Mouse (Mus musculus) spleen, postnatal 10 days (tissue): ENCODE measurements around the gene Ing1.

Experiments
- DNase-seq, 2 experiments: peaks; one replicate each; pipeline ENCODE4 v3.0.0; 2021 to 2022; ENCODE audit warnings: low spot score in 2 of 2

The Ing1 gene

GRCm38 (mm10) chr8:11554799-11555719, at the start of gene Ing1:
Gene Ing1 (plus strand): TSS chr8:11555571.
- DNase-seq = peak; percentile 92 to 96

DNA sequence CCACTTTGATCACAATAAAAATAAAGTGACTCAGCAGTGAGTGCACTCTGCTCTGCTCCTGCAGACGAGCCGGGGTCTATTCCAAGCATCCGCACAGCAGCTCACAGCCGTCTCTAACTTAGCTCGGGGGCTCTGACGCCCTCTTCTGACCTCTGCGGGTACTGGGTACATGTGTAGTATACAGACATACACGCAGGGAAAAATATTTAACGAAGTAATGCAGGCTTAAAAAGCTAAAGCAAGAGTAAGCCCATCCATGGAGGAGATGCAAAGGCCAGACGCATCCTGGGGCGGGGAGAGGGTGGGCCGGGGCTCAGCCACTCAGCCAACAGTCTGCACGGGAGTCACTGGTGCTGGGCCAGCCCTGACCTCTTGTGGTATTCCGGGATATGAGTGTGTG, 49.3 kb upstream of the Ing1 start:
- no peak for DNase-seq

DNA sequence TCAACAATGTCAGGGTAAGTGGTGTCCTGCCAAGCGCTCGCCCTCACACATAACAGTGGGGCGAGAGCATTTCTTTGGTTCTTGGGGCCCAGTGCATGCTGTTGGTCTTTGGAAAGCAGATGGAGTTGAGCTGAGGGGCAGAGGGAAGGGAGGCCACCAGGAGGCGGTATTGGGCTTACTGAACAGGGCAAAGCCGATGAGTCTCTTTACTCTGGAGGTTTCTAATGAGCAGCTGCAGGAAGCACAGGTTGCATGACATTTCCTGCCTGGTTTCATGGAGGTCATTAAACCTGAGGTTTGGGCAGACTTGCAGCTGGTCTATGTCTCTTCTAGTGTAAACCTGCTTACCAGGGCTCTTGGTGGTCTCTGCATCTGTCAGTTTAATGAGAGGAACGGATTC, 48.6 kb upstream of the Ing1 start:
- peak; percentile 39 to 82 for DNase-seq

DNA sequence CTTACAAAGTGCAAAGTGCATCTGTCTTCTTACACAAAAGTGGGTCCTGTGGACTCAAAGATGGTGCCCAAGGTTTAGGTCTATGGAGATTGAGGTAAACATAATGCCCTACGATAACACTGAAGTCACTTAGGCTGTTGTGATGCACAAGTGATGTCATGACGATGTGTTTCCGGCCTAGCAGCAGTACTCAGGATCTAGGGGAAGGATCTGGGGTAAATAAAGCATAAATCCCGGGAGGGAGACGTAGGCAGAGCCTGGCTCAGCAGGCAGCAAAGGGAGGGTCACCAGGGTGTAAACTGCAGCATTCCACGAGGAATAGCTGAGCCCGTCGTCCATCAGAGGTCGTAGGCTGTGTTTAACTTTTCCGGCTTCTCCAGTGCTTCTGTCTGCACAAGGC, 46.5 kb upstream of the Ing1 start:
- no peak for DNase-seq

DNA sequence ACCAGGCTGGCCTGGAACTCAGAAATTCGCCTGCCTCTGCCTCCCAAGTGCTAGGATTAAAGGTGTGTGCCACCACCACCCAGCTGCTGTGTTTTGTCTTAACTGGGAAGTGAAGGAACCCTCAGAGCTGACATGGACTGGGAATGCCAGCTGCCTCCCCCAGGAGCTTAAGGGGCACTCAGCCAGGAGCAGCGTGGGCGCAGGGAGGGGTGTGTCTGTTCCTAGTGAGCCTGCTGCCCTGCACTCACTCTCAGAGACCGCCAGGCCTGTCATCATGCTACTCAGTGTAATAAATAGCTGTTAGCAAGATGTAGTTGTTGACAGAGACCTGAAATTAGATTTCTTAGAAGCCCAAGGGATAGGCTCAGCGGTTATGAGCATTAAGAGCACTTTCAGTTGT, 44.4 kb upstream of the Ing1 start:
- DNase-seq = no peak

DNA sequence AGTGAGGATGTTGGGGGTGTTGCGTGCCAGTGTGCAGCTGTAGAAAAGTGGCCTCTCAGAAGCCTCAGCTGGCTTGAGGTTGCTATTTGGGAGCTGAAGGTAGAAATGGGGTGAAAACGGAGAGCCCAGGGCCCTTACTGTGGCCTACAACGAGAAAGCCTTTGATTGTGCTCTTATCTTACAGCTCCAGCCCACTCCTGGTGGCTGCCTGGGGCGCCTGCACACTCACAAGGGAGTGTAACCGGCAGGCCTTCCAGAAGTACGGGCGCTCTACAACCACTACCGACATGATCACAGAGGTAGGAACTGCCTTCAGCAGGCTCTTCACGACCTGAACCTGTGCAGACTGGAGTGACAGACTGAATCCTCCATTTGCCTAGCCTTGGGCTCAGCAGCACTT, 42.7 kb upstream of the Ing1 start:
- no peak for DNase-seq

DNA sequence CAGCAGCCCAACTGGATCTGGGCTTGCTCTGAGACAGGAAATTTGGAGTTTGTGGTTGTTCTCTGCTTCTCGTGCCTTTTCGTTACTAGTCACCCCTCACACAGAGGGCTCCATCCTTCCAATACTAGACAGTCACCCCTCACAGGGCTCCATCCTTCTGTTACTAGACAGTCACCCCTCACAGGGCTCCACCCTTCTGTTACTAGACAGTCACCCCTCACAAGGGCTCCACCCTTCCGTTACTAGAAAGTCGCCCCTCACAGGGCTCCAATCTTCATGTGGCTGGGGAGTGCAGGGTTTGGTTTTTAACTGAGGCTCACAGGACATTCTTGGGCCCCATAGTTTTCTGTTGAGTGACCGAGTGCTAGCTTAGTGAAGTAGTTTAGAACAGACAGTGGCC, 42.1 kb upstream of the Ing1 start:
- DNase-seq = no peak

DNA sequence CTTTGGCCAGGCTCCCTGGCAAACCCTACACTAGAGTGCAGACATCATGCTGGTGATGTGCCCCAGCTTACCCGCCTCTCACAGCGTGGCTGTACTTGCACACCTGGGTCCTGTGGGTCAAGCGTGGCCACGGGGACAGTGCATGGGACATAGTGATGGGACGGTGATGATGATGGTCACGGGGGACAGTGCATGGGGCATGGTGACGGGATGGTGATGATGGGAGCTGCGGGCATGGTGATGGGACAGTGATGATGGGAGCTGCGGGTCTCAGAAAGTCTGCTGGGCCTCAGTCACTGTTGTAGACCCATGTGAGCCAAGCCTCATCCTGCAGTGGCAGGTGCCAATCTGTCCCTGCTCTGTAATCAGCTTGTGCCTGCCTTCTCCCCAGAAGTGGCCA, 39.1 kb upstream of the Ing1 start:
- no peak for DNase-seq

DNA sequence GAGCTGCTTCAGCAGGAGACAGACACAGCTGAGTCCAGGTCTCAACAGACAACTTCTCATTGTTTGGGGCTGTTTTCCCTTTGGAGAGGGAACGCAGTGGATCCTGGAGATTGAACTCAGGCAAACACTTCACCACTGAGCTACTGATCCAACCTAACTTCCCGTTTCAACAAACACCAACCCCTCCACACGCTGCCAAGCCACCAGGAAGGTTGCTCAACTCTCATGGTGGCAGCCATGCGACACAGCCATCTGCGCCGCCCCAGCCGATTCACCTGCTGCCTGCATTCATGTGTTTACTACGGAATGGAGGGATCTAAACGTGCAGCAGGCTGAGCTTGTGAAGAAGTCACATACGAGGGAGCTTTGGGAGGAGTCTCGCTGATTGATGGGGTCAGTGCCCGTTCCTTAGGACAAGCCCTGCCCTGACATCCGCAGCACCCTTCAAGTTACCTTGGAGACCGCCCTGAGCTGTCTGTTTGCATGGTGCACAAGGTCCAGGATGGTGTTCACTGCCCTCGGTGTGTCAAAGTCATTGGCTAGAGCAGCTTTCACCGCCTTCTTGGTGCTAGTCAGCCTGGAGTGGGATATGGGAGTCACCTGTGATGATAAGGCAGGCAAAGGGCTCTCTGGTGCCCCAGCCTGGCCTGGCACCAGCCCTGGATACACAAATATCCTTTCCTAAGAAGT, 37.9 kb upstream of the Ing1 start:
- DNase-seq = no peak

GRCm38 (mm10) chr8:11518056-11518396, 37.3 kb upstream of the Ing1 start:
- no peak for DNase-seq

GRCm38 (mm10) chr8:11518676-11519075, 36.7 kb upstream of the Ing1 start:
- no peak for DNase-seq

DNA sequence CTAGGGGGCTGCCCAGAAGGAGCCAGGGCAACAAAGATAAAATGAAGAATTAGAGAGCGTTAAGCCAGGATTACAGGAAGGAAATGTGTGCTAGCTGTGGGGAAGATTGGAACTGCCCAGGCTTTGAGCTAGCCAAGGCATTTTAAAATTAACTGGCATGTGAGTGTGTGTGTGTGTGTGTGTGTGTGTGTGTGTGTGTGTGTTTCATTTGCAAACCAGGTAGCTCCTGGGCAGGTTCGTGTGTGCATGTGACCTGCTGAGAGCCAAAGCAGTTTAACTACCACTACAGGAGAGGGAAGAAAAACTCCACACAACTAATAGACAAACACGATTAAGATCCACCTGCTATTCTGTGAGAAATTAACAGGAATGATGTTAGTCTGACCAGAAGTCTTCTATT, 32.0 kb upstream of the Ing1 start:
- DNase-seq = no peak

- DNase-seq = no peak
Observed at GRCm38 (mm10) chr8:11530155-11530770, 25.1 kb upstream of the Ing1 start.

DNA sequence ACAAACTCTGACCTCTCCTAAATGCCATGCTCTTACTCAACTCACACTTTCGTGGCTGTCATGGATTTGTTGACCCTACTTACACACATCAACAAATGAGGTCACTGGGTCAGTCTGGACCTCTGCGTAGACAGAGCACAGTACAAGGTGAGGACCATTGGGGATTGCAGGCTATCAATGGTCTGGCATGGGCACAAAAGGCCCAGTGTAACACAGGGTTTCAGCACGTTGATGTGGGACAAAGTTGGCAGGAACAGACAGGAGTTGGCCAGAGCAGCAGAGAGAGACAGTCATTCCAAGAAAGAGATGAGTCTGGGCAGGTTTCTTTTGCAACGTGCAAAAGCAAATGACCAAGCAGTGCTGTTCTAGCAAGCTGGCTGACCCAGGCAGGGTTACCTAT, 24.5 kb upstream of the Ing1 start:
- DNase-seq = no peak

- DNase-seq = no peak
Observed at GRCm38 (mm10) chr8:11534494-11534893, 20.9 kb upstream of the Ing1 start.

DNA sequence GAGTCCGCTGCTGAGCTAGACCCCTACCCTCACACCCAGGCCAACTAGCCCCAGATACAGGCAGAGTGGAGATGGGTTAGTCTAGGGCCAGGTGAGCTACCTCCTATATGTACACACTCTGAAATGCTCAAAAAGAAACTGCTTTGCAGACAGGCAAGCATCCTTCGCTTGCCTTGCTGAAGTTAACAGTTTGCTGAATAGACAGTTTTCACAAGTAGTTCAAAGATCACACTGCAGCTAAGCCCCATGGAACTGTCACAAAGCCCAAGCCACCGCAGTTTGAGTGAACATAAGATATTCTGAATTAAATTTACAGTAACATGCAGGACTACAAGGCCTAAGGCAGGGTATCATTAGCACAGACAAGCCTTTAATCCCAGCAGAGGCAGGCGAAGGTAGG, 16.3 kb upstream of the Ing1 start:
- DNase-seq = no peak

GRCm38 (mm10) chr8:11540182-11540581, 15.2 kb upstream of the Ing1 start:
- DNase-seq = no peak

DNA sequence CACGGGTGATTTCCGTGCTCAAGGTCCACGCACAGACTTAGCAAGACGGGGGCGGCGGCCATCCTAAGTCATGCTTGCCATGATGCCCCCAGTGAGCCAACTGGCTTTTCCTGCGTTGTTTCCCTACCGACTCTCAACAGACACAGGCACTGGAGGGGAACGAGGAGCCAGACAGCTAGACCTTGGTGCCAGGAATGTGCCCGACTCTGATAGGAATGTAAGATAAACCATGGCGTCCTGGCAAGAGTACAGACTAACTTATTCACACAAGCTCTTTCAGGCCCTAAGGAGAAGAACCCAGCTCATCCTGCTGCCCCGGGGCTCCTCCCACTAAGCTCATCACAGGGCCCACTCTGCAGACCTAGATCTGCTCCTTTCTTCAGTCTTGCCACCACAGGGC, 13.3 kb upstream of the Ing1 start:
- no peak for DNase-seq

DNA sequence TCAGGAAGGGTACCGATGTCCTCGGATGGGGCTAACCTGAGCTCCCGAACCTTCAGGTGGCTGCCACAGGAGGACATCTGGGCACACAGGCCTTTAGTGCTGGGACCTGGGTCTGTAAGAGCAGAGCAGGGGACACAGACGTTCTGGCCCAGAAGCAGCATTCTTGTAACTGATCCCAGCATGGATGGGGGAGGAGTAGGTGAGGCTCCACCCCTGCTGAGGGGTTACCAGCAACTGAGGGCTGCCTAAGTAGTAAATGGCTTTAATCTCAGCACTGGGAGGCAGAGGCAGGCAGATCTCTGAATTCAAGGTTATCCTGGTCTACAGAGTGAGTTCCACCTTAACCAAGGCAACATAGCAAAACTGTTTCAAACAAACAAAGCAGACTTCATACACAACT, 12.5 kb upstream of the Ing1 start:
- no peak for DNase-seq

DNA sequence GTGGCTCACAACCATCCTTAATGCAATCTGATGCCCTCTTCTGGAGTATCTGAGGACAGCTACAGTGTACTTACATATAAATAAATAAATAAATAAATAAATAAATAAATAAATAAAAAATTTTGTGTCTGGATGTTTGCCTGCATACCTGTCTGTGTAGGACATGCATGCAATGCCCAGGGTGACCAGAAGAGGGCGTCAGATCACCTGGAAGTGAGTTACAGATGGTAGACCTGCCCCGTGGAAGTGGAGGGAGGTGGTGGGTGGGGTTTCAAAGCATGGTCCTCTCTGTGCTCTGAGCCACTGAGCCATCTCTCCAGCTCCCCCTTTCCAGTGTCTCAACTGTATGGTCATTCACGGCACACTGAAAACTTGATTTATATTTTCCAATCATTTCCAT, 11.0 kb upstream of the Ing1 start:
- peak; percentile 42 to 83 for DNase-seq

DNA sequence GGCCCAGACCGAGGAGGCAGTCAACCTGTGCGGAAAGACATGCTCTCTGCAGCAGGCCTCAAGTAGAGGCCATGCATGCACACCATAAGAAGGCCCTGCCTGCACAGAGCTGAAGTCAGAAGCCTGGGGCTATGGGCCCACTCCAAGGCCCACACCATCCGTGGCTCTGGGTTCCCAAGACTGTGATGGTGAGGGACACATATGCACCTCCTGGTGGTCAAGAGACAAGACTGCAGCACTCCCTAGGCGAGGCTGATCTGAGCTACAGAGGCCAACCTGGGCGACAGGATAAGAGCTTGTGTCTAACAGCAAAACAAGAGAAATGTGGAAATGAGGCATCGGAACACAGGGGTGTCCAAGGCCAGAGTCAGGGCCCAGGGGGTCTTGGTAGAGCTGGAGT, 8.3 kb upstream of the Ing1 start:
- no peak for DNase-seq

DNA sequence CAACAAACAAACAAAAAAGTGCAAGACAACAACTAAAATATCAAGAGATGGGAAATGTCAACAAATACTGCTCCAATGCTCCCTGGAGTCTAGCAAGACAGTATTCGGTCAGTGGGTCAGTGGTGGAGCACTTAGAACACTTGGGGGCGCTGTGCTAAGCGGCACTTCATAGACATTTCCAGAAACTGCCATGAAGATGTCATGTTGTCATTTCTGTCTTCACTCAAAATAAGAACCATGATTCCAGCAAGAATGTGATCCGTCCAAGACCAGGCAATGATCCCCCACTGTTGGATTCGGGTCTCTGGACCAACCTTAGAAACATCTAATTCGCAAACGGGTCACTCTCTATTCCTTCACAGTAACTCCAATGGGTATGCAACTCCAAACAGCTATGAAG, 5.7 kb upstream of the Ing1 start:
- peak; percentile 59 to 82 for DNase-seq
